Mouse (Mus musculus) left cerebral cortex, adult 8-10 months (tissue): ENCODE data around the gene Acads. TPM values are rescaled to one million over a fixed set of nuclear protein-coding genes. Genes with fewer than 3 reads are reported as not detected.
A peak's percentile ranks its signal among the peaks of the same experiment; 100 is the strongest.
"Not testable (repeated sequence)": the region's sequence is repeated elsewhere in the genome, so short reads cannot be mapped to it uniquely, and the experiment has no call there.

Experiments used
- DNase-seq, 2 experiments: peaks; one replicate each; pipeline ENCODE4 v3.0.0; 2022; ENCODE audit warnings: low spot score in 2 of 2
- total RNA-seq, 4 experiments: library from RNA; stranded (reverse); gene quantifications; 2 replicates each; pipeline ENCODE4 v1.2.4; 2022

Gene Acads
- total RNA-seq, 4 experiments from 2014 or later: 7.8 to 9.2 (median 8.9) TPM

DNA sequence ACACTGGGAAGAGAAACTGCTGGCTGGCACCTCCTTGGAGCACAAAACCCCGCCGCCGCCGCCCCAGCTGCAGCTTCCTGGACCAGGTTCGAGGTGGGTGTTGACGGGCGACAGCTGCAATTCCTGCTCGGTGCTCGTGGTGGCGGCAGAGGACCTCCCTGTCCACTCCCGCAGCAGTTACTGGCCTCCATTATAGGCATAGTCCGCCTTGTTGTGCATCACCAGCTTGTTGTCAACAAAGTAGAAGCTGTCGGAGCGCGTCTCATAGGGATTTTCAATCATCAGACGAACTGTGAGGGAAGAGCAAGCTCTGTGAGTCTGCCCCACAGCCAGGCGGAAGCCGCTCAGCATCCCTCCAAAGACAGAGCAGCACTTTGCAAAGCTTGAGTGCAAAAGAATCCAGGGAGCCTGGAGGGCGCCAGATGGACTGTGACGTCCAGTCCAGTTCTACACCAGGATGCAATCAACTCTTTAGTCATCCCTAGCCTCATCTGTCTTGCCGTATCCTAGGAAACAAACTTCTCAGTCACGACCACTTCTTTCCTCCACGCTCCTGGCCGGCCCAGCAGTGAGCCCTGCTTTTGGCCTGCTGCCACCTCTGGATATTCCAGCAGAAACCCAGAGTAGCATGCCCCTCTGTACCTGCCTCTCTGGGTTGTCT is 6.2 kb upstream of the Acads start:
- peak; percentile 81 to 83 for DNase-seq

DNA sequence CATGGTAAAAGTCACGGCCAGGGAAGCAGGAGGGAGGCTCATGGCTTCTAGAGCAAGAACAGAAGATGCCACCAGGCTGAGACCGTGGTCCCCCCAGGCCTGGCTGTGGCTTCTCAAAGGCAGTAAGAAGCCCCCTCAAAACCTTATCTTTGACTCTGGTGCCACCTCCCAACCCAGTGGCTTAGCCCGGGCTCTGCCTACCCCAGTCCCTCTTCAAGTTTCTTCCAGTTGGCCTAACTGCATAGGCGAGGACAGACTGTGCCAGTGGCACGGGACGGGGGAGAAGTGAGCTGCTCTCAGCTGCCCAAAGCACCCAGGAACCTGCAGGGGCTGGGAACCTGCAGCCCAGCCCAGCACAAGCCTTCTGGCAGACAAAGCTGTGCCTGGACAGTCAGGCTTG is 5.5 kb upstream of the Acads start:
- DNase-seq: no peak

DNA sequence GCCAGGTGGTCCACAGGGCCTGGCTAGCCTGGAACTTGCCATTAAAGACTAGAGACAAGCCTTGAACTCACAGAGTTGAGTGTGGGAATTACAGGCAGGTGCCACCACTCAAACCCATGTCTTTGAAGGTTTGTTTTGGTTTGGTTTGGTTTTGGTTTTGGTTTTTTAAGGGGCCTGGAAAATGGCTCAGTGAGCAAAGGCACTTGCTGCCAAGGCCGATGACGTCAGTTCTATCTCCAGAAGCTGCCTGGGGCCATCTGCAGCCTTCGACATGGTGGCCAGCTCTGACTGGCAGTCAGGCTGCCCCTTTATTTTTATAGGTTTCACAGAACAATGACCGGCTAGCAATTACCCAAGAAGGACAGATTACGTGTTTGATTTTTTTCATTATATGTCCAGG is 1.8 kb upstream of the Acads start:
- no peak for DNase-seq

DNA sequence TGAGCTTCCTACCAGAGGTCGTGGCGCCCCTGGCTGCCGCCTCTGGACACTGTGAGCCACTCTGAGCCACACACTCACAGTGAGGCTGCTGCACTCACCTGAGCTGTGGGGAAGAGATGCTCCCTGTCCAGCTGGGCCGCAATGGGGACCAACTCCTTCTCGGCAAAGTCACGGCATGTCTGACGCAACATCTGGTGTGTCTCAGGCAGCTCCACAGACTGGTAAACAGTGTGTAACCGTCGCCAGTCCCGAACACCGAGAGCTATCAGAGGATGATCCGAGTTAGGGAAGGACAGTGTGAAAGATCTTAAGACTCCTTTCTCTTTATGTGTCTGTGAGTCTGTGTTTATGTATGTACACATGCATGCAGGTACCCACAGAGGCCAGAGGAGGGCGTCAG is 1.7 kb downstream of the Acads start:
- no peak for DNase-seq

DNA sequence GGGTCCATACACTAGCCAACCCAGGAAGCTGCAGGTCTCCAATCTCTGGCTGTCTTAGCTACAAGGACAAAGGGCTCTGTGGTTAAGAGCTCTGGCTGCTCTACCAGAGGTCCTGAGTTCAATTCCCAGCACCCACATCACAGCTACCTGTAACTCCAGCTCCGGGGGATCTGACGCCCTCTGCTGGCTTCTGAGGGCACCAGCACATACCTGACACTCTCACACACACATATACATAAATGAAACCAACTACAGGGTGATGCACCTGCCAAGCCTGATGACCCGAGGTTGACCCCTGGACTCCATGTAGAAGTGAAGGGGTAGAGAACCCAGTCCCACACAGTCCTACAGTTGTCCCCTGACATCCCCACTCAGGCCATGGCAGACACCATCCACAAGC is 2.7 kb downstream of the Acads start:
- DNase-seq: no peak

DNA sequence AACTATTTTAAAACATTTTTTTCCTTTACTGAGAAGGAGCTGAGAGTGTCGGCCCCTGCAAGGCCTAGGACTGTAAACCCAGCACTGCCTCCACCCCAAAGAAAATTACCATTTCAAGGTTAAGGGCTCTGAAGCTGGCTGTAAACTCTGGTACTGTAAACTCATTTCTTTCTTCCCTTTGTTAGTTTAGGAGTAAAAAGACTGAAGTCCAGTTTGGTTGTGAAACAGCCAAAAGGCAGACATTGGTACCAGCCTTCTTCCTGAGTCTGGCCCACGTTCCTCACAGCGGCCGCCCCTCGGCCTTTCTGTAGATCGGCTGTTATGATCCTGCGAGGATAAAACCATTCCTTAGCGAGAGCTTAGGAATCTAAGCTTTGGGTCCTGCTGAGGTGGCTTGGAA is 4.6 kb downstream of the Acads start:
- DNase-seq: no peak

DNA sequence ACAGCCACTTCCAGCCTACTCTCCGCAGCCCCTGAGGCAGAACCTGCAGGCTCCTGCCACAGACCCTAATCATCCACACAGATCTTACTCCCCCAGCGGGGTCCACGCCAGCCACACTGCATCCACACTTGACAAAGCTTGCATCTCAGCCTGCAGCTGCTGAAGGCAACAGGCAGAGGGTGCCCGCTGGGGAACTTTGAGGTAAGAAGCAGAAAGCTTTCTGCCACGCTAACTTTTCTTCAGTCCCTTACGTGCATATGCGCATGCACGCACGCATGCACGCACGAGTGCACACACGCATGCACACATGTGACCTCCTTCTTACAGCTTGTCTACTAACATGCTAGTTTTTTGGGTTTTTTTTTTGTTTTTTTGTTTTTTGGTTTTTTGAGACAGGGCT is 5.9 kb downstream of the Acads start:
- no peak for DNase-seq

DNA sequence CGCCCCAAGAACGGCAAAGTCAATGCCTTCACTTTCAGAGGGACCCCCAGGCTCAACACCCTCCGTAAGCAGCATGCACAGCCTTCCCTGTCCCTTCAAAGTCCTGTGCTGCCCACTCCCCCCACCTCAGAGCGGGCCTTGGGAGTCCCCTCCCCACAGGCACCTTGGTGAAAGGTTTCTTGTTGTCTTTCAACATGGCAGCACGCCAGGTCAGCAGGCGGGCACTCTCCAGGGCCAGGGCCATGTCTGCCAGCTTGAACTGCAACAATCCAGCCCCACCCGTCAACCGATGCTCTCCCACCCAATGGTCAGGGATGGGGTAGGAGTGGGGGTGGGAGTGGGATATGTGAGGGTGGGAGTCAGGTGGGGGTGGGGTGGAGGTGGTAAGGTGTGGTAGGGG is 8.0 kb downstream of the Acads start:
- no peak for DNase-seq

DNA sequence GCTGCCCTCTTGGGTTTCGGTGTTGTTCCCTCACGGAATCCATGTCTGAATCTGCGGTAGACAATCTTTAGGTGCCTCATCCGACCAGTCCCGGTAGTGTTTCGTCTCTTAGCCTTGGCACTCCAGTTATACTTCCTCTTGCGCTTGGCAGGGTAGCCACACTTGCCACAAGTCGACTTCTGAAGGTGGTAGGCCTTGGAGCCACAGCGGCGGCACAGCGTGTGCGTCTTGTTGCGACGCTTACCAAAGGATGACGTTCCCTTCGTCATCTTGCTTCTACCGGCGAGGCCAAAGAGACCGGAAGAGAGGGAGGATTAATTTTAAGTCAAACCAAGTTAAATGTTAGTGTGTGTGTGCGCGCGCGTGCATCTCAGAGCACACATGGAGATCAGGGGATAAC is 15.9 kb downstream of the Acads start:
- not testable (repeated sequence) for DNase-seq

DNA sequence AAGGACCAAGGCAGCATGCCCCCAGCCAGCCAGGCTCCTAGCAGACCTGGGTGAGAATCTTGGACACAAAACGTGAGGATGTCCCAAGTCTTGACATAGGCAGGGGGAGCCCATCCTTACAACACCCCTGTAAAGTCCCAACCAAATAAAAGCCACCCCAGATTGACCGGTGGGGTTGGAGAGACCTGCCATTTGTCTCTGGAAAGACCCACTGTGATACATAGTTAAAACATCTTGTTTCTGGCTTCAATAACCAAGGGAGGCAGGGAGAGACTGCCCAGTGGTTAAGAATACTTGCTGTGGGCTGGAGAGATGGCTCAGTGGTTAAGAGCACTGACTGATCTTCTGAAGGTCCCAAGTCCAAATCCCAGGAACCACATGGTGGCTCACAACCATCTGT is 16.9 kb downstream of the Acads start:
- no peak for DNase-seq

DNA sequence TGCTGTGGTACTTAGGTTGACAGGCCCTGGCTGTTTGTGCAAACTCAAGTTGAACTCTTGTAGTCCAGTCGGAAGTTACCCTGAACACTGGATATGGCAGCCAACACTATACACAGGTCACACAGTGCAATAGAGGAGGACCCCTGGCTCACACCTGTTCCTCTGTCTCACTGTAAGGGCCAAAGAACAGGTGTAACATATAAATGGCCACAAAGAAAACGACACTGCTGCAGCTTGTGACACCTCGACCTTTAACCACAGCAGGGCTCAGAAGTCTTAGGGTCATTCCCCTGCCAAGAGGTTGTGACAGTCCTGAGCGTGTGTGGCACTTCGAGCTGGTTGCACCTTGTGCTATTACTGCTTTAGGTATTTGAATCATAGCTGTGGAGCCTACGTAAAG is 18.7 kb downstream of the Acads start:
- DNase-seq: no peak

DNA sequence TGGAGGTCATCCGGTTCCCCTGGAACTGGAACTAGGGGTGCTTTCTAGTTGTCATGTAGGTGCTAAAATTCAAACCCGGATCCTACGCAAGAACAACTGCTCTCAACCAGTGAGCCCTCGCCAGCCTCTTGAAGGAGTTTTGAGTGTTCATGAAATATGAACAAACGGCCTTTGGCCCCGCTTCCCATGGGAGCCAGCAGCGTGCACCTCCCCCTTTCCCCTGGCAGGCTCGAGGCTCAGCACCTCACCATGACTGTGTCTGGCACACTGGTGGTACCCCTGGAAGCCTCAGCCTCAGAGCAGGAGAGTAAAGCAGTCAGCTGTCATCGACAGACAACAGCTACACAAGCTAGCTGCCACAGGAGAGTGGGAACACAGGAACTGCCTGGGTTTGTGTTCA is 19.2 kb downstream of the Acads start:
- no peak for DNase-seq

DNA sequence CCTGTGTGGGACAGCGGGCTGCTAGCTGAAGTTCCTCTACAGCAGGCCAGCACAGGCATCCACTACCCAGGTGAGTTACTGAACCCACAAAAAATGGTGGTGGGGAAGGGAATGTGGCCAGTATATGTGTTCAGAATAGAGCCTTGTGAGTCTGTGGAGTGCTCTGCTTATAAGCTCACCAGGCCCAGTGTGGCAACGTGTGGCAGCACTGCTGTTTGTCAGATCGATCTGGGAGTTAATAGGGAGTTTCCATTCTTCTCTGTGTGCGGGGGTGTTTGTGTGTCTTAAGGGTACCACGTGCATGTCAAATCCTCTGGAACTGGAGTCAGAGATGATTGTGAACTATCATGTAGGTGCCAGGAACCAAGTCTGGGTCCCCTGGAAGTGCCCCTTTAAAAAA is 19.6 kb downstream of the Acads start:
- no peak for DNase-seq

DNA sequence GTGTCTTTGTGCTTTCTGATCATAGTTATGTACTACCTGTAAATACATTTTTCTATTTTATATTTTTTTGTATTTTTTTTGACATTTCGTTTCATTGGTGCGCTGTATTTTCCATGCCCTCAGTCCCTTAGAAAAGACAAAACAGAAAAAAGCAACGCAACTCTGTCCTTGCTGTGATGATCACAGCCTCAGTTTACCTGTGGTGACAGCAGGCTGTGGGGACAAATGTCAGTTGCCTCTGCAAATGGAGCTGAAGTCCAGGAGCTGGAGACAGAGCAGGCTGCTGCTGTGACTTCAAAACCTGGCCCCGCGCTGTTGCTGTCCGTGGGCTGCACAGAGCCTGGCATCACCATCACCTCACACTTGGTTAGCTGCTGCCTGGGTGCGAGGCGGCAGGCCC is 21.0 kb downstream of the Acads start, which contains the start of gene Gm10401:
Gm10401 (minus strand) TSS at position 101 of the 400 bp plus-strand sequence.
- DNase-seq: no peak

DNA sequence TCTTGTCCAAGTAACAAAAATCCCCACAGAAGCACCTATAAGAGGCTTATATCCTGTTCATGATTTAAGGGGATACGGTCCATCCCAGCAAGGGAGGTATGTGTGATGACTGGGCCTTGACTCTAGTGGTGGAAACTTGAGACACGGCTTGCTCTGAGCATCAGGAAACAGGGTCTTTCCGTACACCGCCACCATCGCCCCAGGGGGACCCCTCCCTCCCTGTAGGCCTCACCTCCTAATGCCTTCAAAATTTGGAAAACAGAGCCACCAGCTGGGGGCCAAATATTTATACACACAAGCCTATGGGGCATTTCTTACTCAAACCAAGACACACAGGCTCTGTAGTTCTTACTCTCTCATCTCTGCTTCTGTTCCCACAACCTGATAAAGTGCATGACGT is 27.4 kb downstream of the Acads start:
- no peak for DNase-seq

DNA sequence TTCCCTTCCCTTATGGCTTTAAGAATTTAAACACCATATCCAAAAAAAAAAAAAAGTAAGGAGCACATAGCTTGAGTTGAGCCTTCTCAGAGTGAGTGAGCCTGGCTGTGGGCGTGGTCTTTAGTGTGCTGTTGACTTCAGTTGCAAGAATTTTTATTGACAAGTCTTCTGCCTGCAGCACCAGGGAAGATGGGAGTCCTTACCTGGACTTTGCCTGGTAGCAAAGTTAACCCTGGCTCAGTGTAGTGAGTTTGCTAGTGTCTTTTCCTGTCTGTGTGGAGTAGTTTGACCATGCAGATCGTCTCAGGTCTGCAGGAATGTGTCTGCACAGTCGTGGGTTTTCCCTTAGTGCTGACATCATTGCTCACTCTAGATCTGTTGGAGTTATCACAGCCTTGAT is 28.1 kb downstream of the Acads start:
- no peak for DNase-seq

DNA sequence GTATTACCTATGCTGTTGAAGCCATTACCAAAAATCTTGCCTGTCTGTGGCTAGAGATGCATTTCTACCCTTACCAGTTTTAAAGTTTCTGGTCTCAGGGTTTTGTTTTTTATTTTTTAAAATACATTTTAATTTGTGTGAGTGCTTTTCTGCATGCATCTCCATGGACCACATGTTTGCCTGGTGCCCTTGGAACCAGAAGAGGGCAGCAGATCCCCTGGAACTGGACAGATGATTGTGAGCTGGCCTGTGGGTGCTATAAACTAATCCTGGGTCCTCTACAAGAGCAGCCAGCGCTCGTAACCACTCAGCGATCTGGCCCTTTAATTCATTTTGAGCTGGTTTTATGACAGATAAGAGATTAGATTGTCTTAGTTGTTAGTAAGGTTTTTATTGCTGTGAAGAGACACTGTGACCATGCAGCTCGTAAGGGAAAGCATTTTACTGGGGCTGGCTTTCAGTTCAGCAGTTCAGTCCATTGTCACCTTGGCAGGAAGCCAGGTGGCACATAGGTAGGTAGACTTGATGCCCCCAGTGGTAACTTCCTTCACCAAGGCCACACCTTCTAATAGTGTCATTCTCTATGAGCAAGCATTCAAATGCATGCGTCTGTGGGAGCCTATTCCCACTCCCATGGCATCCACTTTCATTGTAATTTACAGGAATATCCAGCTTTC is 29.4 kb downstream of the Acads start:
- DNase-seq: no peak

DNA sequence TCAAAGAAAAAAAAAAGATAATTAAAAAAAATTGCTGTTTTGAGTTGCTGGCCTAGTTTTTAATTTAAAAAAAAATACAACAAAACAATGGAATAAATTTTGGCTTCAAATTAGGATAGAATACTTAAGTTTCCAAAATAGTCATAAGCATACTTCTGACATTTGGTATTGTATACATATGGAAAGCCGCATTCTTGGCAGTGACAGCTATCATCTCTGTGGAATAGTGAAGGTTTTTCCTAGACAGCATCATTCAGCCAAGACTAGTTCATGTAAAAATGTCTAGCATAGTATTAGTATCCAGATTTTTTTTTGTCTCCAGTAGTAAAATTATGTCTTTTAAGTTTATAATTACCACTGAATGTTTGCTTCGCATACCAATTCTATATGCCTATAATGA is 33.5 kb downstream of the Acads start:
- DNase-seq: no peak

DNA sequence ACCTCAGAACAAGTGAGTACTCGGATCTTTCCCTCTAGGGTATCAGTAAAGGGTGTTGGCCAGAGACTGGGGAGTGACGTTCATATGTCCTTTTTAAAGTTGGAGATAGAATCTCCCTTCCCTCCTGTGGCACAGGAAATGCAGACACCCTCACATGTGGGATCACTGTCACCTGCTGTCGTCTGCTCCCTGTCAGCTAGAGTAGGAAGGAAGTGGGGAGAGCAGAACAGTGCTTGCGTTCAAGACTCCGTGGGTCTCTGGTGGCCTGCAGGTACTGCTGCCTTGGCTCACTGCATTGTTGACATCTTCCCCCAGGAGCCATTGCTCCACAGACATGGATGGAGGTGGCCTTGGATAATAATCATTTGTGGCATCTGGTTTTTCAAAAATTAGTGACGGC is 35.7 kb downstream of the Acads start:
- no peak for DNase-seq

DNA sequence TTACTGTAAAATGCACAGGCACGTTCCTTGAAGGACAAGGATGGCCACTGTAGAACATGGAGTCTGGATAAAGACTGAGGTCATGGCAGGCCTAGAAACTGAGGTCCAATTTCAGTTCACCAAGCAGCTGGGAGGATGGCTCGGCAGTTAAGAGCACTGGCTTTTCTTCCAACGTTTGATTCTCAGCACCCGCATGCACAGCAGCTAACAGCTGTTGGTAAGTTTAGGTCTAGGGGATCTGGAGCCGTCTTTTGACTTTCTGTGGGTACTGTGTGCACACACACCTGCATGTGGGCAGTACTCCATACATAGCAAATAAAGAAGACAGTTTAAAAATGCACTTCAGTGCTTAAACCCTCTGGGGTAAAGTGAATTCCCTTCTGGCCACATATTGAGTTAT is 37.5 kb downstream of the Acads start:
- DNase-seq: no peak

DNA sequence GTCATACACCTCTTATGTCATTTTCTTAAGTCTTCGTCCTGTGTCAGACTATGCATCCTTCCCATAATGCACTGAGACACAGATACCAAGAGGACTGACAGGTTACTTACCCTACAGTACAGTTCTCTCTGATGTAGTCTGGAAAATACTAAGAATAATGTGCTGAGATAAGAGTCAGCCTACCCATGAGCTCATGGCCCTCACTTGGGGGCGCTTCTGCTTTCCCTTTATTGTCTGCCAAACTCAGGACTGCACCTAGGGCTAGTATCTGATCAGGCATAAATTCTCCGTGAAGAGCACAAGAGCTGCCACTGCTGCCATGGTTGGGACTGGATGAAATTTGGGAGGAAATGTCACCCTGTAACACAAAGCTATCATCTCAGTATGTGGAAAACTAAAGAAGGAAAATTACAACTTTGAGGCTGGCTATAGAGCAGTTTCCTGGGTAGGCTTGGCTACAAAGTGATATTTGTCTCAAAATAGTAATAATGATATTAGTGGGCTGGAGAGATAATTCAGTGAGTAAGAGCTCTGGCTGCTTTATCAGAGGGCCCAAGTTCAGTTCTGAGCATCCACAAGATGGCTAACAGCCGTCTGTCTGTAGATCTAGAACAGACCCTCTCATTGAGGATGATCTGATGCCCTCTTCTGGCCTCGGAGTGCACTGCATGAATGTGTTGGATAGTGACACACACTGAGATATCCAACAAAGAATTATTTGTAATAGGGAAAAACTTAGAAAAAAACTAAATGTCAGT is 42.8 kb downstream of the Acads start:
- peak in 1 of 2 experiments; percentile 49 for DNase-seq

DNA sequence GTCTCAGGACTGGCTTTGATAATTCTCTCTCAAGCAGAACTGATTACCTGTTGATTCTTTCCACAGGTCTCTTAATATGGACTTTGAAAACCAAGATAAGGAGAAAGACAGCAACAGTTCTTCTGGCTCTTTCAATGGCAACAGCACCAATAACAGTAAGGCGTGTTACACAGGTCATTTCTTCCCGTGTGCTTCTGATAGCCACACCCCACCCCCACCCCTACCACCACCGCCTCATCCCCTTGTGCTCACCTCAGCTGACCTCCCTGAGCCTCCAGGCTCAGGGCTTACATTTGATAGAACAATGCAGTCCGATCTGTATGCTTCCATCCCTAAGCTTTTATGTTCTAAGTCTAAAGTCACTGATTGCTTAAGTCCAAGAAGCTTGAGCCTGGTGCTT is 44.4 kb downstream of the Acads start:
- DNase-seq: no peak

DNA sequence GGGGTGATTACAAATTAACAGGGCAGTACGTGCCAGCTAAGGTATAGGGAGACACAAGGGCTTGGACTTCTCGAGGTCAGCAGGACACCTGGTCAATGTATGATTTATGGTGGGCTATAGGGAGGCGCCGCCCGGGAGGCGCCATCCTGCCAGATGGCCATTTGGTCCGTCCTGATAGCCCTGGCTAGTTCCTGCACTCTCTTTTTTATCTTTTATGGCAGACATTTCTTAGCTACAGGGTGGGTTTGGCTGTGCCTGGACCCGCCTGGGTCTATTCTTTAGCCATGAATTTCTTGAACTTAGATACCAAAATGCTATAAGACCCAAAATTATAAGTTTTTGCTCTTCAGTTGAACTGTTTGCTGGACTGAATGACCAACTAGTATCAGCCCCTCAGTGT is 45.8 kb downstream of the Acads start:
- DNase-seq: not testable (repeated sequence)
